Mouse (Mus musculus): Measurements from ENCODE around the gene Ubald1. TPM values are rescaled to one million over a fixed set of nuclear protein-coding genes. Genes with fewer than 3 reads are reported as not detected.

The Ubald1 gene
- total and polyA plus RNA-seq, 3 experiments = 2.8 to 25.6 TPM; not detected in 1

GRCm38 (mm10) chr16:4909745-4910144 is 29.6 kb upstream of the Ubald1 start:
- Histone ChIP-seq H3K4me3 (ENCODE audit: control insufficient read depth in 1 of 2, insufficient read depth in 1 of 2, low read depth in 2 of 2, low read length in 2 of 2) (no peak overlapping the region), H3K27ac (ENCODE audit: control insufficient read depth, low read depth, low read length) (no peak overlapping the region), H3K27me3 (ENCODE audit: control insufficient read depth in 1 of 2, insufficient read depth in 2 of 2, low read length in 2 of 2) (no peaks in the 10 kb centered on the region), H3K9me3 (replicated peaks; ENCODE audit: insufficient read depth, low read length) (no peaks in the 10 kb centered on the region), H3K9ac (ENCODE audit: control insufficient read depth, low read depth, low read length, poor library complexity, severe bottlenecking) (no peak overlapping the region), H3K4me1 (ENCODE audit: control insufficient read depth in 1 of 2, insufficient read depth in 2 of 2, low read length in 2 of 2) (no peaks in the 10 kb centered on the region), H3K36me3 (ENCODE audit: control insufficient read depth in 1 of 2, insufficient read depth in 2 of 2, low read length in 2 of 2) (no peaks in the 10 kb centered on the region; a peak in 1 of 4 replicates), H3K79me2 (ENCODE audit: control insufficient read depth, insufficient read depth, low read length, poor library complexity) (no peaks in the 10 kb centered on the region)
- peak; percentile 63 for DNase-seq (ENCODE audit: low read depth, low spot score)
- TF ChIP-seq ZNF384 (IDR thresholded peaks at IDR 0.05; ENCODE audit: low read depth, low read length) = peak; percentile 39; the same call in 1 of the 2 replicates
- TF ChIP-seq CTCF (IDR thresholded peaks at IDR 0.05 in 2 of 3, conservative IDR thresholded peaks at IDR 0.05 in 1 of 3; ENCODE audit: control insufficient read depth in 1 of 3, insufficient read depth in 1 of 3, low read depth in 2 of 3, low read length in 3 of 3, poor library complexity in 1 of 3, severe bottlenecking in 1 of 3) = peak; percentile 33 to 64 (median 54); a peak in 5 of 6 replicates
- TF ChIP-seq RAD21 (IDR thresholded peaks at IDR 0.05; ENCODE audit: low read depth, low read length) = peak; percentile 42
- TF ChIP-seq TCF12 (IDR thresholded peaks at IDR 0.05; ENCODE audit: low read depth, low read length) = no peak
- TF ChIP-seq SMC3 (IDR thresholded peaks at IDR 0.05; ENCODE audit: low read depth, low read length) = peak; percentile 36; the same call in 1 of the 2 replicates

- no peak overlapping the region for H3K9ac ChIP-seq (ENCODE audit: control insufficient read depth, low read depth, low read length, poor library complexity, severe bottlenecking)
- H3K4me3 ChIP-seq (ENCODE audit: control insufficient read depth in 1 of 2, insufficient read depth in 1 of 2, low read depth in 2 of 2, low read length in 2 of 2) = no peak overlapping the region
- H3K79me2 ChIP-seq (ENCODE audit: control insufficient read depth, insufficient read depth, low read length, poor library complexity) = no peaks in the 10 kb centered on the region
- DNase-seq (ENCODE audit: low read depth, low spot score) = peak; percentile 30
- no peaks in the 10 kb centered on the region for H3K4me1 ChIP-seq (ENCODE audit: control insufficient read depth in 1 of 2, insufficient read depth in 2 of 2, low read length in 2 of 2)
- no peaks in the 10 kb centered on the region; a peak in 1 of 4 replicates for H3K36me3 ChIP-seq (ENCODE audit: control insufficient read depth in 1 of 2, insufficient read depth in 2 of 2, low read length in 2 of 2)
- no peak overlapping the region for H3K27ac ChIP-seq (ENCODE audit: control insufficient read depth, low read depth, low read length)
- no peaks in the 10 kb centered on the region for H3K27me3 ChIP-seq (ENCODE audit: control insufficient read depth in 1 of 2, insufficient read depth in 2 of 2, low read length in 2 of 2)
- H3K9me3 ChIP-seq (replicated peaks; ENCODE audit: insufficient read depth, low read length) = no peaks in the 10 kb centered on the region
- TF ChIP-seq POLR2A (IDR thresholded peaks at IDR 0.05; ENCODE audit: control insufficient read depth in 1 of 2, insufficient read depth in 1 of 2, low read depth in 1 of 2, low read length in 2 of 2, poor library complexity in 1 of 2) (no peak), HCFC1 (IDR thresholded peaks at IDR 0.05; ENCODE audit: low read depth, low read length) (no peak), MAZ (IDR thresholded peaks at IDR 0.05; ENCODE audit: low read depth, low read length) (no peak), MYB (IDR thresholded peaks at IDR 0.05; ENCODE audit: low read depth, low read length) (no peak), CHD2 (IDR thresholded peaks at IDR 0.05; ENCODE audit: low read length) (no peak), USF1 (IDR thresholded peaks at IDR 0.05; ENCODE audit: low read depth, low read length) (no peak), ZNF384 (IDR thresholded peaks at IDR 0.05; ENCODE audit: low read depth, low read length) (no peak), MXI1 (IDR thresholded peaks at IDR 0.05; ENCODE audit: low read depth, low read length) (no peak), POLR2AphosphoS5 (IDR thresholded peaks at IDR 0.05; ENCODE audit: borderline replicate concordance, low read depth, low read length) (no peak)
These were observed 27.9 kb upstream of the Ubald1 start for GRCm38 (mm10) chr16:4907972-4908371.

DNA sequence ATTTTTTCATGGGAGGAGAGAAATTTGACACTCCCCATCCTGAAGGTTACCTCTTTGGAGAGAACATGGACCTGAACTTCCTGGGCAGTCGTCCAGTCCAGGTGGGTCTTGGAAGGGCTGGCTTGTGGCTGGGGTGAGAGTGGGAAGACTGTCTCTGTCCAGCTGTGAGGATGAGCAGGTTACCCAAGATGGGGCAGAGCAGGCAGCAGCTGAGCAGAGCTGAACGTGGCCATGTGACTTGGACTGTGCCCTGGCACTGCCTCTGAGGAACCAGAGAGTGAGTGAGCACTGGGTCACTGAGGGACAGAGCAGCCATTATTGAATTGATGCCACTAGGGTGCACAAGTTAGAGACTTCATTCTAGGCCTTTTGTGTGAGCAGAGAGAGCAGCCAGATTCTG is 27.3 kb upstream of the Ubald1 start:
- no peak overlapping the region for H3K27ac ChIP-seq (ENCODE audit: control insufficient read depth, low read depth, low read length)
- no peaks in the 10 kb centered on the region for H3K4me1 ChIP-seq (ENCODE audit: control insufficient read depth in 1 of 2, insufficient read depth in 2 of 2, low read length in 2 of 2)
- H3K27me3 ChIP-seq (ENCODE audit: control insufficient read depth in 1 of 2, insufficient read depth in 2 of 2, low read length in 2 of 2) = no peaks in the 10 kb centered on the region

More for the DNA sequence above, 27.3 kb upstream of the Ubald1 start:
- no peaks in the 10 kb centered on the region for H3K79me2 ChIP-seq (ENCODE audit: control insufficient read depth, insufficient read depth, low read length, poor library complexity)
- no peaks in the 10 kb centered on the region; a peak in 1 of 4 replicates for H3K36me3 ChIP-seq (ENCODE audit: control insufficient read depth in 1 of 2, insufficient read depth in 2 of 2, low read length in 2 of 2)
- no peaks in the 10 kb centered on the region for H3K9me3 ChIP-seq (replicated peaks; ENCODE audit: insufficient read depth, low read length)
- DNase-seq (ENCODE audit: low read depth, low spot score) = no peak
- H3K4me3 ChIP-seq (ENCODE audit: control insufficient read depth in 1 of 2, insufficient read depth in 1 of 2, low read depth in 2 of 2, low read length in 2 of 2) = no peak overlapping the region
- no peak for TF ChIP-seq NRF1 (IDR thresholded peaks at IDR 0.05; ENCODE audit: insufficient read depth, low read depth, low read length, poor library complexity, severe bottlenecking)
- TF ChIP-seq MXI1 (IDR thresholded peaks at IDR 0.05; ENCODE audit: low read depth, low read length) = no peak
- no peak for TF ChIP-seq USF2 (IDR thresholded peaks at IDR 0.05; ENCODE audit: borderline replicate concordance in 1 of 2, insufficient read depth in 1 of 2, low read depth in 1 of 2, low read length in 2 of 2)
- no peak for TF ChIP-seq CHD2 (IDR thresholded peaks at IDR 0.05; ENCODE audit: low read length)
- no peak for TF ChIP-seq RCOR1 (IDR thresholded peaks at IDR 0.05; ENCODE audit: low read depth, low read length)
- no peak for TF ChIP-seq SIN3A (IDR thresholded peaks at IDR 0.05; ENCODE audit: low read length)
- no peak for TF ChIP-seq GABPA (IDR thresholded peaks at IDR 0.05; ENCODE audit: low read depth, low read length)
- no peak for TF ChIP-seq MYB (IDR thresholded peaks at IDR 0.05; ENCODE audit: low read depth, low read length)
- TF ChIP-seq MAX (IDR thresholded peaks at IDR 0.05; ENCODE audit: low read length) = no peak
- TF ChIP-seq JUND (IDR thresholded peaks at IDR 0.05; ENCODE audit: low read depth, low read length) = no peak
- TF ChIP-seq ZMIZ1 (IDR thresholded peaks at IDR 0.05; ENCODE audit: low read depth, low read length) = no peak
- TF ChIP-seq SMC3 (IDR thresholded peaks at IDR 0.05; ENCODE audit: low read depth, low read length) = no peak
- TF ChIP-seq TBP (IDR thresholded peaks at IDR 0.05; ENCODE audit: low read depth, low read length) = no peak
- no peak for TF ChIP-seq TCF12 (IDR thresholded peaks at IDR 0.05; ENCODE audit: low read depth, low read length)
- no peak for TF ChIP-seq MYC (IDR thresholded peaks at IDR 0.05; ENCODE audit: low read depth, low read length)
- no peak overlapping the region for H3K9ac ChIP-seq (ENCODE audit: control insufficient read depth, low read depth, low read length, poor library complexity, severe bottlenecking)
